17 mouse cellular contexts compared by ENCODE assay signal in the genomic region with DNA sequence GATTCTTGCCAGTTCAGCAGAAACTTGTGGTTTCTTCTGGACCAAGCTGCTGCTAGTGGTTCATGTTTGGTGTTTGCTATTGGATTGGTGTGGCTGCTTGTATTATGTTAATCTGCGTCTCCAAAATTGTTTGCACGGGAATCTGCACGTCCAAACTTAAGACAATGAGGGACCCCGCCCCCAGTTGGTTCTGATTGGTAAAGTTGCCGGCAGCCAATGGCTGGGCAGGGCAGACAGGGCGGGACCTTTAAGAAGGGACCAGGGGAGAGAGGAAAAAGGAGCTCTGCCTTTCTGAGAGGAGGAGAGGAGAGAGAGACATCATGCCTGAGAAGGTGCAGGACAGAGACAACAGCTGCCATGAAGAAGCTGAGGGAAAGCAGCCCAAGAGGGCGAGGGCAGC. TPM values are rescaled to one million over a fixed set of nuclear protein-coding genes. Genes with fewer than 3 reads are reported as not detected.
"Had no signal": no experiment of that assay in that cellular context is flagged by ENCODE, and none has a peak within 500 bp of the region (broad histone marks: within the 10 kb centered on the region; RNA-seq: fewer than 3 reads in every experiment).

No protein-coding gene starts in this region.

- H3K36me3 ChIP-seq: kidney, embryonic 15.5 days; midbrain, embryonic 10.5 days; neural tube, embryonic 12.5 days had no signal

- DNase-seq: kidney, adult 2 months; kidney, postnatal 25 days; lung, adult 2 months; lung, postnatal 36 days; midbrain, embryonic 14.5 days; thymus, adult 18-20 months; thymus, postnatal 14 days had no signal

- H3K9ac ChIP-seq: kidney, embryonic 15.5 days; neural tube, embryonic 12.5 days had no signal

- ATAC-seq: lung, postnatal 0 days had no signal

- H3K4me3 ChIP-seq: kidney, embryonic 15.5 days; left cerebral cortex, adult 2 months; midbrain, embryonic 10.5 days; neural tube, embryonic 12.5 days had no signal

- H3K4me1 ChIP-seq: neural tube, embryonic 12.5 days had no signal

- H3K27me3 ChIP-seq: kidney, embryonic 15.5 days; neural tube, embryonic 12.5 days had no signal

- H3K4me2 ChIP-seq: kidney, embryonic 15.5 days; neural tube, embryonic 12.5 days had no signal

- H3K27ac ChIP-seq: kidney, embryonic 15.5 days; left cerebral cortex, adult 2 months; midbrain, embryonic 10.5 days; neural tube, embryonic 12.5 days; stomach, postnatal 0 days had no signal

- H3K9me3 ChIP-seq: kidney, embryonic 15.5 days; midbrain, embryonic 10.5 days; neural tube, embryonic 12.5 days had no signal

RNA-seq across cellular contexts. Expression of a gene that starts 11.6 kb away (rescaled TPM):
- total RNA-seq: layer of hippocampus, postnatal 25 days; left cerebral cortex, postnatal 14 days had no signal
- polyA plus RNA-seq: midbrain, embryonic 14.5 days had no signal

RNA-seq across cellular contexts. Expression of a gene that starts 28.2 kb away (rescaled TPM):
- total RNA-seq: layer of hippocampus, postnatal 25 days; liver, adult 2 months had no signal
- polyA plus RNA-seq: kidney, embryonic 15.5 days; limb, embryonic 11.5 days; midbrain, embryonic 10.5 days; midbrain, embryonic 14.5 days; neural tube, embryonic 12.5 days; stomach, postnatal 0 days had no signal

RNA-seq across cellular contexts. Expression of a gene that starts 40.2 kb away (rescaled TPM):
- polyA plus RNA-seq: neural tube, embryonic 12.5 days had no signal

RNA-seq across cellular contexts. Expression of a gene that starts 43.2 kb away (rescaled TPM):
- total RNA-seq: layer of hippocampus, postnatal 25 days; left cerebral cortex, adult 2 months; left cerebral cortex, postnatal 14 days; liver, adult 2 months had no signal
- polyA plus RNA-seq: liver, adult 2 months; midbrain, embryonic 10.5 days; midbrain, embryonic 14.5 days; neural tube, embryonic 12.5 days; stomach, postnatal 0 days had no signal
